Comparison of ENCODE assay signal across 9 mouse cellular contexts in genomic region chr17:22352794-22353193, GRCm38 (mm10). TPM values are rescaled to one million over a fixed set of nuclear protein-coding genes. Genes with fewer than 3 reads are reported as not detected.
DNase-seq lines count a peak whose midpoint lies in the region; ATAC-seq and TF ChIP-seq lines count a peak whose summit lies in the region.
"Had no signal": no experiment of that assay in that cellular context is flagged by ENCODE, and none has a peak within 500 bp of the region (broad histone marks: within the 10 kb centered on the region; RNA-seq: fewer than 3 reads in every experiment).

No protein-coding gene starts in this region.

- no peaks in the 10 kb centered on the region for H3K27me3 ChIP-seq in heart, embryonic 12.5 days (replicated peaks)
- H3K27me3 ChIP-seq in heart, embryonic 11.5 days (ENCODE audit: control insufficient read depth, insufficient read depth, low read length), result no peaks in the 10 kb centered on the region
- H3K27me3 ChIP-seq in limb, embryonic 14.5 days (ENCODE audit: control insufficient read depth, insufficient read depth, low read length), result no peaks in the 10 kb centered on the region
- H3K27me3 ChIP-seq: embryonic facial prominence, embryonic 12.5 days had no signal

- peak; percentile 53; the same call in 1 of the 2 replicates for ATAC-seq in heart, embryonic 12.5 days (ENCODE audit: insufficient number of reproducible peaks, low FRiP score)
- ATAC-seq in heart, embryonic 11.5 days (replicated peaks; ENCODE audit: insufficient number of reproducible peaks, low FRiP score, low TSS enrichment), result no peak
- no peak for ATAC-seq in limb, embryonic 14.5 days (ENCODE audit: low FRiP score, low read depth)

- DNase-seq in B cell, adult 2 months, result peak; percentile 53 to 66
- DNase-seq in Muller cell, postnatal 12 days (ENCODE audit: inconsistent ontology term), result peak; percentile 5
- DNase-seq in gonadal fat pad, adult 2 months (ENCODE audit: low read depth), result peak; percentile 13
- peak; percentile 49 for DNase-seq in limb, embryonic 14.5 days (ENCODE audit: low spot score)
- DNase-seq in retina, postnatal 7 days (ENCODE audit: low read depth, low spot score), result peak; percentile 25
- DNase-seq in cerebellum, adult 11-12 months, result no peak

- TF ChIP-seq POLR2A in limb, embryonic 14.5 days (IDR thresholded peaks at IDR 0.05; ENCODE audit: borderline replicate concordance, extremely low read depth, insufficient read depth, insufficient read length), result no peak

- H3K4me1 ChIP-seq in heart, embryonic 12.5 days (replicated peaks), result no peaks in the 10 kb centered on the region
- H3K4me1 ChIP-seq in heart, embryonic 11.5 days (ENCODE audit: control insufficient read depth, insufficient read depth, low read length), result no peaks in the 10 kb centered on the region
- H3K4me1 ChIP-seq in limb, embryonic 14.5 days (ENCODE audit: control insufficient read depth, insufficient read depth, low read length), result no peaks in the 10 kb centered on the region
- H3K4me1 ChIP-seq: embryonic facial prominence, embryonic 12.5 days had no signal

- no peak overlapping the region for H3K4me2 ChIP-seq in heart, embryonic 12.5 days
- H3K4me2 ChIP-seq in heart, embryonic 11.5 days, result no peak overlapping the region
- no peak overlapping the region for H3K4me2 ChIP-seq in limb, embryonic 14.5 days (replicated peaks; ENCODE audit: low read depth, low read length, severe bottlenecking)
- H3K4me2 ChIP-seq: embryonic facial prominence, embryonic 12.5 days had no signal

- H3K9me3 ChIP-seq in heart, embryonic 12.5 days (replicated peaks), result no peaks in the 10 kb centered on the region
- no peaks in the 10 kb centered on the region for H3K9me3 ChIP-seq in heart, embryonic 11.5 days (replicated peaks; ENCODE audit: control insufficient read depth, low read length)
- H3K9me3 ChIP-seq in limb, embryonic 14.5 days (ENCODE audit: control insufficient read depth, low read length), result no peaks in the 10 kb centered on the region
- H3K9me3 ChIP-seq: embryonic facial prominence, embryonic 12.5 days had no signal

- H3K9ac ChIP-seq in heart, embryonic 12.5 days, result no peak overlapping the region
- no peak overlapping the region for H3K9ac ChIP-seq in heart, embryonic 11.5 days (ENCODE audit: low read depth, low read length)
- no peak overlapping the region for H3K9ac ChIP-seq in limb, embryonic 14.5 days (ENCODE audit: low read depth, low read length, severe bottlenecking)
- H3K9ac ChIP-seq: embryonic facial prominence, embryonic 12.5 days had no signal

- H3K27ac ChIP-seq in heart, embryonic 12.5 days (ENCODE audit: poor library complexity, severe bottlenecking), result no peak overlapping the region
- H3K27ac ChIP-seq in heart, embryonic 11.5 days (ENCODE audit: low read depth, low read length), result no peak overlapping the region
- no peak overlapping the region for H3K27ac ChIP-seq in limb, embryonic 14.5 days (replicated peaks; ENCODE audit: low read depth, low read length)
- H3K27ac ChIP-seq: embryonic facial prominence, embryonic 12.5 days had no signal

- no peak overlapping the region for H3K4me3 ChIP-seq in heart, embryonic 12.5 days
- no peak overlapping the region for H3K4me3 ChIP-seq in heart, embryonic 11.5 days (ENCODE audit: low read depth, low read length)
- H3K4me3 ChIP-seq in limb, embryonic 14.5 days (replicated peaks; ENCODE audit: low read length), result no peak overlapping the region
- H3K4me3 ChIP-seq: embryonic facial prominence, embryonic 12.5 days had no signal

- H3K36me3 ChIP-seq in heart, embryonic 12.5 days, result peaks cover 12% of the 10 kb centered on the region
- peaks cover 2% of the 10 kb centered on the region; the same call in 1 of the 2 replicates for H3K36me3 ChIP-seq in heart, embryonic 11.5 days (ENCODE audit: control insufficient read depth, insufficient read depth, low read length)
- H3K36me3 ChIP-seq in limb, embryonic 14.5 days (ENCODE audit: control insufficient read depth, insufficient read depth, low read length), result peaks cover 18% of the 10 kb centered on the region

RNA-seq across cellular contexts. Expression of gene Zfp944, which starts 8.4 kb away (rescaled TPM):
- polyA plus RNA-seq in heart, embryonic 12.5 days (2016; fragmentation: Nextera tagmentation; extraction: Ambion mirVana), result 8.3 and 8.7 TPM in 2 replicates
- 8.8 and 10.6 TPM in 2 replicates for polyA plus RNA-seq in heart, embryonic 11.5 days (2014; fragmentation: Nextera tagmentation; extraction: Ambion mirVana)
- 2.2 and 2.5 TPM in 2 replicates for polyA plus RNA-seq in gonadal fat pad, adult 2 months (2012; rRNA removed)
- polyA plus RNA-seq in limb, embryonic 14.5 days (2012; rRNA removed), result 6.5 and 9.6 TPM in 2 replicates
- 13.8 and 16.7 TPM in 2 replicates for polyA plus RNA-seq in limb, embryonic 14.5 days (2014; fragmentation: Nextera tagmentation; extraction: Ambion mirVana)

RNA-seq across cellular contexts. Expression of gene Zfp758, which starts 8.5 kb away (rescaled TPM):
- polyA plus RNA-seq in heart, embryonic 12.5 days (2016; fragmentation: Nextera tagmentation; extraction: Ambion mirVana), result 7.3 and 7.6 TPM in 2 replicates
- polyA plus RNA-seq in heart, embryonic 11.5 days (2014; fragmentation: Nextera tagmentation; extraction: Ambion mirVana), result 7.5 and 8.4 TPM in 2 replicates
- 0.74 and 1.0 TPM in 2 replicates for polyA plus RNA-seq in gonadal fat pad, adult 2 months (2012; rRNA removed)
- 2.4 and 4.2 TPM in 2 replicates for polyA plus RNA-seq in limb, embryonic 14.5 days (2012; rRNA removed)
- polyA plus RNA-seq in limb, embryonic 14.5 days (2014; fragmentation: Nextera tagmentation; extraction: Ambion mirVana), result 9.5 and 10.0 TPM in 2 replicates

RNA-seq across cellular contexts. Expression of gene CT030661.1, which starts 38.2 kb away (rescaled TPM):
- 8.6 and 9.3 TPM in 2 replicates for polyA plus RNA-seq in heart, embryonic 12.5 days (2016; fragmentation: Nextera tagmentation; extraction: Ambion mirVana)
- polyA plus RNA-seq in heart, embryonic 11.5 days (2014; fragmentation: Nextera tagmentation; extraction: Ambion mirVana), result 8.8 and 10.4 TPM in 2 replicates
- 1.2 and 1.3 TPM in 2 replicates for polyA plus RNA-seq in gonadal fat pad, adult 2 months (2012; rRNA removed)
- 4.6 and 8.1 TPM in 2 replicates for polyA plus RNA-seq in limb, embryonic 14.5 days (2012; rRNA removed)
- polyA plus RNA-seq in limb, embryonic 14.5 days (2014; fragmentation: Nextera tagmentation; extraction: Ambion mirVana), result 13.3 and 13.9 TPM in 2 replicates
